Mouse (Mus musculus): Measurements from ENCODE around the gene Bahcc1. TPM values are rescaled to one million over a fixed set of nuclear protein-coding genes. Genes with fewer than 3 reads are reported as not detected.

The Bahcc1 gene
- 9.8 and 10.0 TPM in 2 replicates for polyA plus RNA-seq (2012; rRNA removed)

GRCm38 (mm10) chr11:120232230-120233097 is at the start of gene Bahcc1:
Bahcc1 (plus strand) TSS chr11:120232947.

Other genes starting within 250 kb of the Bahcc1 start
- gene Aatk, start 185.8 kb upstream of the Bahcc1 start, polyA plus RNA-seq (2012; rRNA removed) = 12.2 and 13.2 TPM in 2 replicates
- 10.0 and 13.5 TPM in 2 replicates for gene Cep131, start 146.1 kb upstream of the Bahcc1 start, polyA plus RNA-seq (2012; rRNA removed)
- gene Tepsin, start 134.2 kb upstream of the Bahcc1 start, polyA plus RNA-seq (2012; rRNA removed) = 65.5 and 70.7 TPM in 2 replicates
- 77.8 and 86.6 TPM in 2 replicates for gene Ndufaf8, start 134.0 kb upstream of the Bahcc1 start, polyA plus RNA-seq (2012; rRNA removed)
- 97.5 and 115 TPM in 2 replicates for gene Slc38a10, start 81.6 kb upstream of the Bahcc1 start, polyA plus RNA-seq (2012; rRNA removed)
- gene Actg1, start 115.6 kb downstream of the Bahcc1 start, polyA plus RNA-seq (2012; rRNA removed) = 1,314 and 1,733 TPM in 2 replicates
- 0.16 TPM in 1 of 2 replicates, not detected in the other for gene Fscn2, start 128.6 kb downstream of the Bahcc1 start, polyA plus RNA-seq (2012; rRNA removed)
- gene Faap100, start 145.8 kb downstream of the Bahcc1 start, polyA plus RNA-seq (2012; rRNA removed) = 64.7 and 65.7 TPM in 2 replicates
- 62.4 and 84.3 TPM in 2 replicates for gene Nploc4, start 204.8 kb downstream of the Bahcc1 start, polyA plus RNA-seq (2012; rRNA removed)
- gene Tspan10, start 209.7 kb downstream of the Bahcc1 start, polyA plus RNA-seq (2012; rRNA removed) = 0.19 and 0.41 TPM in 2 replicates
- gene Pde6g, start 220.6 kb downstream of the Bahcc1 start, polyA plus RNA-seq (2012; rRNA removed) = 0.55 and 0.56 TPM in 2 replicates
- 25.9 and 35.8 TPM in 2 replicates for gene Oxld1, start 225.1 kb downstream of the Bahcc1 start, polyA plus RNA-seq (2012; rRNA removed)
- gene Ccdc137, start 225.2 kb downstream of the Bahcc1 start, polyA plus RNA-seq (2012; rRNA removed) = 9.6 and 10.4 TPM in 2 replicates
- 23.7 and 24.4 TPM in 2 replicates for gene Arl16, start 234.7 kb downstream of the Bahcc1 start, polyA plus RNA-seq (2012; rRNA removed)

Data from colon, adult 2 months (tissue).